35 mouse cellular contexts compared by ENCODE assay signal in the genomic region with DNA sequence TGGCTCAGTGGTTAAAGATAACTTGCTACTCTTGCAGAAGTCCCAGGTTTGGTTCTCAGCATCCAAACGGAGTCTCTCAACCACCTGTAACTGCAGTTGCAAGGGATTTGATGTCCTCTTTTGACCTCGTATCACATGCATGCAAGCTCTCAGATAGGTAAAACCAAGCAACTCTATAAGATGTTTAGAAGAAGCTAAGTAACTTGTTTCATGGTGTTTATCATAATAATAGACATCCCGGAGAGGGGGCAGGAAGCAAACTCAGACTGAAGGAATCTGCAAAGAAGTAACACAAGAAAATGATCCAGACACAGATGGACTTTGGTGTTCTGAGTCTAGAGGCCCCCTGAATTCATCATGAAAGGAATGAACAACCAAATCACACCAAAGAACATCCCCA. TPM values are rescaled to one million over a fixed set of nuclear protein-coding genes. Genes with fewer than 3 reads are reported as not detected.
"Had no signal": no experiment of that assay in that cellular context is flagged by ENCODE, and none has a peak within 500 bp of the region (broad histone marks: within the 10 kb centered on the region; RNA-seq: fewer than 3 reads in every experiment).

No protein-coding gene starts in this region.

- ATAC-seq: hindbrain, embryonic 16.5 days; inflammation-experienced regulatory T-cells, adult 6 months; intestine, embryonic 15.5 days; intestine, embryonic 16.5 days; intestine, postnatal 0 days had no signal

- H3K9ac ChIP-seq: heart, embryonic 12.5 days; heart, embryonic 13.5 days; heart, embryonic 15.5 days; hindbrain, embryonic 12.5 days; hindbrain, embryonic 13.5 days; hindbrain, embryonic 14.5 days; hindbrain, embryonic 15.5 days; intestine, embryonic 15.5 days; kidney, embryonic 15.5 days had no signal

- H3K36me3 ChIP-seq: heart, embryonic 12.5 days; heart, embryonic 13.5 days; heart, embryonic 15.5 days; hindbrain, embryonic 10.5 days; hindbrain, embryonic 12.5 days; hindbrain, embryonic 13.5 days; hindbrain, embryonic 15.5 days; intestine, embryonic 15.5 days; kidney, embryonic 15.5 days had no signal

- H3K4me1 ChIP-seq: heart, embryonic 12.5 days; heart, embryonic 13.5 days; heart, embryonic 15.5 days; hindbrain, embryonic 13.5 days; hindbrain, embryonic 15.5 days; intestine, embryonic 15.5 days had no signal

- H3K4me2 ChIP-seq: heart, embryonic 11.5 days; heart, embryonic 12.5 days; heart, embryonic 13.5 days; heart, embryonic 15.5 days; hindbrain, embryonic 12.5 days; hindbrain, embryonic 13.5 days; hindbrain, embryonic 14.5 days; hindbrain, embryonic 15.5 days; intestine, embryonic 15.5 days; kidney, embryonic 15.5 days had no signal

- H3K27me3 ChIP-seq: kidney, embryonic 15.5 days had no signal

- H3K27ac ChIP-seq: heart, embryonic 13.5 days; heart, embryonic 15.5 days; hindbrain, embryonic 12.5 days; hindbrain, embryonic 13.5 days; hindbrain, embryonic 14.5 days; hindbrain, embryonic 15.5 days; intestine, embryonic 15.5 days; kidney, embryonic 15.5 days; kidney, postnatal 0 days; layer of hippocampus, adult 2 months; left cerebral cortex, adult 2 months had no signal

- H3K9me3 ChIP-seq: heart, embryonic 12.5 days; heart, embryonic 13.5 days; heart, embryonic 15.5 days; hindbrain, embryonic 10.5 days; hindbrain, embryonic 12.5 days; hindbrain, embryonic 13.5 days; hindbrain, embryonic 15.5 days; intestine, embryonic 15.5 days; kidney, embryonic 15.5 days had no signal

- H3K4me3 ChIP-seq: heart, embryonic 12.5 days; heart, embryonic 13.5 days; heart, embryonic 15.5 days; hindbrain, embryonic 10.5 days; hindbrain, embryonic 12.5 days; hindbrain, embryonic 13.5 days; hindbrain, embryonic 15.5 days; intestine, embryonic 15.5 days; kidney, embryonic 15.5 days; layer of hippocampus, adult 2 months; left cerebral cortex, adult 2 months had no signal

- DNase-seq: heart, postnatal 10 days; heart, postnatal 14 days; heart, postnatal 36 days; heart, postnatal 4 days; kidney, adult 11 months; kidney, adult 18-20 months; kidney, adult 2 months; kidney, adult 8-10 months; kidney, adult 9 months; kidney, postnatal 10 days; kidney, postnatal 14 days; kidney, postnatal 25 days; kidney, postnatal 36 days; kidney, postnatal 4 days; layer of hippocampus, adult 9-11 months; layer of hippocampus, postnatal 36 days had no signal

RNA-seq across cellular contexts. Expression of gene Sall1, which starts 55.0 kb away (rescaled TPM):
- total RNA-seq: hematopoietic stem cell, adult 5-6 weeks had no signal
- polyA plus RNA-seq: inflammation-experienced regulatory T-cells, adult 6 months had no signal
